Mouse (Mus musculus): ENCODE measurements around the gene Eps8l1.

Gene Eps8l1

DNA sequence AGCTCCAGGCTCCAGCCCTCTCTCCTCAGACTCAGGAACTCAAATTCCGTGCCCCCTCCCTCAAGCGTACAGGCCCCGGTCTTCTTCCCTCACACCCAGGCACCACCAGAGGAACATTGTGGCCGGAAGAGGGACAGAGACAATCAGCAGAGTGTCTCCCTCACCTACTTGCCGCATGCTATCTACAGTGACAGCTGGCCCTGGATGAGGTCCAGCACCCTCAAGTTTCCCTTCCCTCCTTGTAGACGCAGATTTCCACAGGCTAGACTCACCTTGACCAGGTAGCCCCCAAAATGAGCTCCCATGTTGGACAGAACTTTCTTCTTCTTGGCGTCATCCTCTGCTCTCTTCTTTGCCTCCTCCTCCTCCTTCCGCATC lies 48.3 kb downstream of the Eps8l1 start:
- no peak for DNase-seq (ENCODE audit: low read depth, low spot score)

DNA sequence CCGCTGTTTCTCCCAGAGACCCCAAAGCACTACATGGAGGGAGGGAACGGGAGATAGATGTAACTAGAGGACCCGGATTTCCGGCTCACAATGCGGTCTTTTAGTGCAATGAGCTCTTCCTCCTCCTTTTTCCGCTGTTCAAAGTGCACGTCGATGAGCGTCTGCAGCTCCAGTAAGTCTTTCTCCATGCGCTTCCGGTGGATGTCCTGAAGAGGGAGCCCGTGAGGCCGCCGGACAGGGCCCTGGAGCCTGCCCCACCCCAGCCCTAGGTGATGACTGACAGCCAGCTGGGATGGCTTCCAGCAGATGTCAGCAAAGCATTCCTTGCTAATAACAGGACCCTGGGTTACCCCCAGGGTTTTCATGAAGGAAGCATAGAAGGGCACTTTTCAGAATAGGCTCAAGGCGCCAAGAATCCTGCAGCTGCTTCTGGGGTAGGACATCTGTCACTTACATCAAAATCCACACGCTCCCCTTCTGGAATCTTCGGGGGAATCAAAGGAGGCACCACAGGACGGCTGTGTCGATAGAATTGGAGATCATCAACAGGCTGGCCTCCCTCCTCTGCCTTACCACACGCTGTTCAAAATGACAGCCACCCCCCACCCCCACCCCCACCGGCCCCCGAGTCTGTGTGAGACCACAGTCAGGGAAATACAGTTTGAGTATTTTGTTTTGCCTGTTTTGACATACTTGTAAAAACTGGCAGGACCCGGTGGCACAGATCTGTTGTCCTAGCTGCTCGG lies 49.6 kb downstream of the Eps8l1 start:
- DNase-seq (ENCODE audit: low read depth, low spot score) = peak; percentile 69

DNA sequence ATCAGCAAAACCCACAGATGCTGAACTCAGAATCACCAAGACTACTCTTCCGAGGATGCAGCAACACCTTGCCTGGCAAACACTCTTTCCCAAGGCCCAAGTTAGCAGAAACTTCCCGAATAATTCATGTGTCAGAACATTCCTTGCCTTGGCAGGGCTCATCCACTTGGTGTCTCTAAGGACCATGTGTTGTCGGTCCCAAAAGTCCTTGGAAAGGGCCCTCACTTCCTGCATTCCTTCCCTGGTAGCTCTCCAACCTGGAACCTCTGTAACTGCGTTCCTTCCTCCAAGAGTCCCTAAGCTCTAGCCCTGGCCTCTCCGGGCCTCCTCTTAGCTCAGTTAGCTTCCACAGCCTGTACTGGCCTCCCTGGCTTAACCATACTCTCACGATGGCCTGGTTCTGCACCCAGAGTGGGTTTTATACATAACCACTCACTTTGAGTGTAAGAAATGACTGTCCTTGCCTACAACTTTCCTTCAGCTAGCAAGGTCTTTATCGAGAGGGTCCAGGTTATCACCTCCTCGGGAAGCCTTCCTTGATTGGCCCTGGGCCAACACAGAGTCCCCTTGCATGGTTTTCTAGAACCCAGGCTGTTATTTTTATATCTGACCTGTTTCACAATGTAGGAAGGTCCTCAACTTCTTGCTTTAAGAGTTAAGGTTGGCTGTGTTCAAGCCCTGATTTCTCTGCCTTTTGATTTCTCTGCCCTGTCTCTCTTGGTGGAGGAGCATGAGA lies 51.2 kb downstream of the Eps8l1 start:
- DNase-seq (ENCODE audit: low read depth, low spot score) = no peak

DNA sequence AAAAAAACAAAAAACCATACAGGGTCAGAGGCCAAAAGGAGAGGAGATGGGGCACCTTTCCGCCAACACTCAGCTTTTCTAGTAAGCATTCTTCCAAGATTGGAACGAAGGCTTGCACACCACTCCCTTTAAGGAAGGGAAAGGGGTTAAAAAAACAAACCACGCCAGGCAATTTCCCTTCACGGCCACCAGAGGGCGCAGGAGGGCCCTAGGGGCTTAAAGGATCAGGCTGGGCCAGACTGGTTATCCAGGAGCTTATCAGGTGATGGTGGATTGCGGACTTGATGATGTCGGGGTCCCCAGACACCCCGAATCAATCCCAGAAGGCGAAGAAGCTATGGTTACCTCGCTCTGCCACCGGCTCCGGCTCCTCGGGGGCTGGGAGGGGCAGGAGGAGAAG lies 52.8 kb downstream of the Eps8l1 start:
- peak; percentile 55 for DNase-seq (ENCODE audit: low read depth, low spot score)

DNA sequence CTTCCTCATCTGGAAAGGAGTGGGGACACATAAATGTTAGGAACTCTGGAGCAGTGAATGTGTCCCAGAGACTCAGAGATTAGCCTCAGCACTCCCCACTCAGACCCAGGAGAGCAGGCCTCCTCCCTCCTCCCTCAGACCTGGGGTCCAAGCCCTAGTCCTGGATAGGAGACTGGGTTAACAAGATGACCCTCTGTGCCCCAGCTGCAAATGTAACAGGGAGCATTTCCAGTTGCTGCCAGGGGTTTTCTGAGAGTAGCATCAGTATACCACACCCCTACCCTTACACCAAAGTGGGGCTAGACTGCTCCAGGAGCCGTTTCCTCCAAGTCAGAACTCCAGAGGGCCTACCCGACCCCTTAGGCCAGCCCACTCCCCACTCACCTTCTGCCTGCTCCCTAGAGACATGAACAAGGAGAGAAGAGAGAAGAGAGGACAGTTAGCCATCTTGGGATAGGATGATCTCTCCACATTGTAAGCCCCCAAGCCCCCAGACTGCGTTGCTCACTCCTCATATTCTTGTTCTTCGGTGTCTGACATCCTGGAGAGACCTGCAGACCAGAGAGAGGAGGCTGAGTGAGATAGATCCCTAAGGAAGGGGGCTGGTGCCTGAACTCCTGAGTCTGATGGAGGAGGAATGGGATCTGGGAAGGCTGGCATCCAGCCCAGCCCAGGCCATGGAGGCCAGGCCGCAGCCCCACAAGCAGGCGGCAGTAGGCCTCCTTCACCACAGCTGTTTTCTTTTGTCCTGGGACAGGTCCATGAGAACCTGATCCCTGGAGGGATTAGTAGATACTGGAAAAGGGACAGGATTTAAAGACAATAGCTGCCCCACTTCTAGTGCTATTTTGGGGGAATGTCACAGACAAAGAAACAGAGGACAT lies 53.6 kb downstream of the Eps8l1 start:
- DNase-seq (ENCODE audit: low read depth, low spot score) = no peak

DNA sequence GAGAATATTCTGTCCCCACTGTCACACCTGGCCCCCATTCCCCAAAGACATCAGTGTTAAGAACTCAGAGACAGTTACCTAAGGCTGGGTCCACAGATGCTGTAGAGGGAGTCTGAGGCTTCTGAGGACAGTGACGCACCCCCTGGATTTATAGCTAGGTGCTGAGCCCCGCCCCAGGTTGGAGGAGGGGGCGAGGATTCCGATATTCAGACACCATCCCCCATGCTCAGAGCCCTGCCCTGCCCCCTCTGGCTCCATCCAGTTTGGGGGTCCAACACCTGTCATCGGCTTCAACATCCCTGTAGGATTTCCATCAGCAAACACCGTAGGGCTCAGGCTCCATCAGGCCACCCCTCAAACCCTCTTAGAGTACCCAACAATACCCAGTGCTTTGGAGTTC lies 55.4 kb downstream of the Eps8l1 start:
- DNase-seq (ENCODE audit: low read depth, low spot score) = no peak

DNA sequence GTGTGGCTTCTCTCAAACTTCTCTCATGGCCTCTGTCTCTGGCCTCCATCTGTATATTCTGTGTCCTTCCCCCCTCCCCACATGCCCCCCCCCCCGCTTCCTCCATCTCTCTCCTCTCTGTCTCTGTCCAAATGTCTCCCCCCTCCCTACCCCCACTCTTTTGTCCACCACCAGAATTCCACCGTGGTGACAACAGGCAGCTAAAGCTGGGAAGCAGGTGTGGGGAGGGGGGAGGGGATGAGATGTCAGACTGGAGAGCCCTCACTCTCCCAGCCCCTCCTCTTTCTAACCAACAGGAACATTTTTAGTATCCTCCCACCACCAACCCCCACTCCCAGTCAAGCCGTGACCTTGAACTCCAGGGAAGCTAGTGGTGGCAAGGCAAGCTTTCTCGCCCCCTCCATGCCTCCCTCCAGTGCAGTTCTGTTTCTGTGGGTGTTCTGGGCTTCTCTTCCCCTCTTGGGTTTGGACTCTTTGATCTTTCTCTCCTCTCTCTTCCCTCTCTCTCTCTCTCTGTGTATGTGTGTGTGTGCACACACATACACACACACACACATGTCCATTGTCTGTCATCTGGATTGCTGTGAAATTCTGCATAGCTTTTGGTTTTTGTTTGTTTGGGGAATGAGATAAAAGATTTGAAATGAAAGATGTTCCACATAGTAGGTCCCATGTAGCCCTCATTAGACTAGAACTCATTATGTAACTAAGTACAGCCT lies 56.0 kb downstream of the Eps8l1 start, which contains the start of gene Tnnt1:
Gene Tnnt1, minus strand, starts transcription at position 51 of the 719 bp plus-strand sequence.
- DNase-seq (ENCODE audit: low read depth, low spot score) = no peak

DNA sequence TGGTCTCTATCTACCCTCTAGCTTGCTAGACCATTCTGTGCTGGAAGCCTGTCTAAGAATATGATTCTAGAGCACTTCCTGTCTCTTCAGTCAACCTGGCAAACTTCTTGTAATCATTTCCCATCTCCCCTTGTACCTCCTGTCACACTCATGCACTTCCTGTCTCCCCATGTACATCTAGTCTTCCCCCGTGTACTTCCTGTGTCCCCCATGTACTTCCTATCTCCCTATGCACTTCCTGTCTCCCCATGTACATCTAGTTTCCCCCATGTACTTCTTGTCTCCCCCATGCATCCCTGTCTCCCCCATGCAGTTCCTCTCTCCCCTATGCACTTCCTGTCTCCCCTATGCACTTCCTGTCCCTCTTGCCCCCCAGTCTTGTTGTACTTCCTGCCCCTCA lies 58.0 kb downstream of the Eps8l1 start:
- no peak for DNase-seq (ENCODE audit: low read depth, low spot score)

DNA sequence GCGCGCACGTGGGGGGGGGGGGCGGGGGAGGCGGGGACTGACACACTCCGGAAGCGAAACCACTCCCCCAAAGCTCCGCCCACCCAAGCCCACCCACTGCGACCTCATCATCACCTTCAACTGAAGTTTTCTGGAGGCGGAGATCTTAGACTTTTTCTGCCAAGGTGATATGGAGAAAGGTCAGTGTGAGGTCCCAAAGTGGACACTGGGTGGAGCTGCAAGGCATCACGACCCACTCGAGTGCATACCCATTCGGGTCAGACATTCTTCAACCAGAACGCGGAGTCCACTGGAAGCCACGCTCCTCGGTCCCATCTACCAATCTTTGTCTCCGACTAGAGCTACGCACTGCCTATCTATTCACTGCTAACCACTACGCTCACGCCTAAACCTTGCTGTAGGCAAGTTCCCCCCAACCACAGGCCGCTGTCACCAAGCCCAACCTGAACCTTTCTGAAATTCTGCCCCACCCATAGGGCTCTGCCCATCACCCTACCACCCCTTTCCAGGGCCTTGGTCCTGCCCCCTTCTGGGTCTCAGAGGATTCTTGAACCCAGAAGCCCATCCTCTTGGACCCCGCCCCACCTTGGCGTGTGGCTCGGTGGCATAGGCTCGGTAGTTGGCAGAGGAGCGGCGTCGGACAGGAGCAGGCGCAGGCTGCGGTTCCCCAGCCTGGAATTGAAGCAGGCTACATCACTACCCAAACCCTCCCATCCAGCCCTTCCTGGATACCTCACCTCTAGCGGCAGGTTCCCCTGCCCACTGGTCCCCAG lies 60.9 kb downstream of the Eps8l1 start:
- no peak for DNase-seq (ENCODE audit: low read depth, low spot score)

DNA sequence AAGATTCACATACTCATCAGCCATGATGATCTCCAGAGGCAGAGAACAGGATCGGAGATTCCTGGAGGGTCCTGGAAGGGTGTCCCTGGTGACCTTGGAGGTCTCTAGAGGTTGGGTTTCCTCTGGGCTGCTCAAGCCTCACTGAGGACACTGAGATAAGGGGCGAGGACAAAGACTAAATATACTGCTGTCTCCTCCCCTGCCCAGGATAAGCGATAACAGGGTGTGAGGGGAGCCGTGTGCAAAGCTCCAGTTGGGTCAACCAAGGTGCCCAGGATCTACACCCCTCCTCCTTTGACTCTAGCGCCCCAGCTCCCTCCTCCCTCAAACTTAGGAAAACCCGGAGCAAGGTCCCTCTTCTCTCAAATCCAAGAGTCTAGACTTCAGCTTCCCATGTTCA lies 61.8 kb downstream of the Eps8l1 start:
- no peak for DNase-seq (ENCODE audit: low read depth, low spot score)

DNA sequence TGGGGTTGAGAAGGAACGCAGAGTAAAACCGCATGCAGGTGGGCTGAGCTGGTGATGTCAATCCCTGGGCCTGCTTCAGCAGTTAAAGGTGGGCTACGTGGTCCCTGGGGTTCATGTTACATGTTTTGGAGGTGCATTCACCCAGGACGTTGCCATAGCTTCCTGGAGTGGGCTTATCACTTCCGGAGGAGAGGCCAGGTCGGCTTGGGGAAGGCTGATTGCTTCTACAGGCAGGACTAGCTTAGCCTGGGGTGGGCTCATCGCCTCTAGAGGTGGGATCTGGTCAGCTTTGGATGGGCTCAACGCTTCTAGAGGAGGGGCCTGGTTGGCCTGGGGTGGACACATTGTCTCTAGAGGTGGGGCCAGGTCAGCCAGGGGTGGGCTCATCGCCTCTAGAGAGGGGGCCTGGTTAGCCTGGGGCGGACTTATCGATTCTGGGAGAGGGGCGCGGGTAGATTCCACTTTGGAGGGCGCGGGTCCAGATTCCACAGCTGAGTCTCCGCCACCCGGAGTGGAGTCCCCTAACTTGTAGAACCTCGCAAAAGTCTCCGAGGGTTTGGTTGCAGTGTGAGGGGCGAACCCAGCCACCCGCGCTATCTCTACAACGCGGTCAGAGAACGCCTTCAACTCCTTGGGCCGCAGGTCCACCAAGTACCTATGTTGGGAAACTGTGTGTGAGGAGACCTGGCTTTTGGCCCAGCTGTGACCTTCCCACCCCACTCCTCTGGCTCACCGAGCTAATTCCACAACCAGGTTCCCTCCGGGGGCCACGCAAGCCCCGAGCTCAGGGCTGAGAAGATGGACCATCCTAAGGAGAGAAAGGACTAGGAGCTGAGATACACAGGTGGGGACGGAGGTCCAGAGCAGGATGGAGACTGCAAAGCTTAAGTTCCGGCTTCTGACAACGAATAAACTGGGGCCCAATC lies 63.0 kb downstream of the Eps8l1 start:
- DNase-seq (ENCODE audit: low read depth, low spot score) = no peak

DNA sequence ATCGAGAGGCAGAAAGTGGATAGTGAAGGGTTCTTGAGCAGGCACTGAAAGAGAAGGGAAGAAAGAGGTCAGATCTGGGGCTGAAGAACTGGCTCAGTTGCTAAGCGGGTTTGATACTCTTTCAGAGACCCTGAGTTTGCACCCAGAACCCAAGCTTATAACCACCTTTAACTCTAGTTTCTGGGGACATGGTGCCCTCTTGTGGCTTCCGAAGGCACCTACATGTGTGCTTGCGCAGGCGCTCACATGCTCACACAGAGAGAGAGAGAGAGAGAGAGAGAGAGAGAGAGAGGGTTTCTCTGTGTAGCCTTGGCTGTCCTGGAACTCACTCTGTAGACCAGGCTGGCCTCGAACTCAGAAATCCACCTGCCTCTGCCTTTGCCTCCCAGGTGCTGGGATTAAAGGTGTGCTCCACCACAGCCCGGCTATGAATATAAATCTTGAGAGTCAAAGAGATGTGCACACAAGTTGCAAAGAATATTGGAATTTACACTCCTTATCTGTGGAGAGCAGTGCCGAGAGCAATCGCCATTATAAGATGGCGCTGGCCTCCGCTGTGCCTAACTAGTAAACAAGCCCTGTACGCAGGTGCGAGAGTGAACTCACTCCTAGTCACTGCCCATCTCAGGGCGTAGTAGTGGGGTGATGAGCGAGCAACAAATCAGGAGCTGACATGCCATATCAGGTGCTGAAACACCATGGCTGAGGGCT lies 63.9 kb downstream of the Eps8l1 start, which contains the start of gene Tnni3:
Gene Tnni3, minus strand, starts transcription at position 18 of the 711 bp plus-strand sequence.
- peak; percentile 85 for DNase-seq (ENCODE audit: low read depth, low spot score)

DNA sequence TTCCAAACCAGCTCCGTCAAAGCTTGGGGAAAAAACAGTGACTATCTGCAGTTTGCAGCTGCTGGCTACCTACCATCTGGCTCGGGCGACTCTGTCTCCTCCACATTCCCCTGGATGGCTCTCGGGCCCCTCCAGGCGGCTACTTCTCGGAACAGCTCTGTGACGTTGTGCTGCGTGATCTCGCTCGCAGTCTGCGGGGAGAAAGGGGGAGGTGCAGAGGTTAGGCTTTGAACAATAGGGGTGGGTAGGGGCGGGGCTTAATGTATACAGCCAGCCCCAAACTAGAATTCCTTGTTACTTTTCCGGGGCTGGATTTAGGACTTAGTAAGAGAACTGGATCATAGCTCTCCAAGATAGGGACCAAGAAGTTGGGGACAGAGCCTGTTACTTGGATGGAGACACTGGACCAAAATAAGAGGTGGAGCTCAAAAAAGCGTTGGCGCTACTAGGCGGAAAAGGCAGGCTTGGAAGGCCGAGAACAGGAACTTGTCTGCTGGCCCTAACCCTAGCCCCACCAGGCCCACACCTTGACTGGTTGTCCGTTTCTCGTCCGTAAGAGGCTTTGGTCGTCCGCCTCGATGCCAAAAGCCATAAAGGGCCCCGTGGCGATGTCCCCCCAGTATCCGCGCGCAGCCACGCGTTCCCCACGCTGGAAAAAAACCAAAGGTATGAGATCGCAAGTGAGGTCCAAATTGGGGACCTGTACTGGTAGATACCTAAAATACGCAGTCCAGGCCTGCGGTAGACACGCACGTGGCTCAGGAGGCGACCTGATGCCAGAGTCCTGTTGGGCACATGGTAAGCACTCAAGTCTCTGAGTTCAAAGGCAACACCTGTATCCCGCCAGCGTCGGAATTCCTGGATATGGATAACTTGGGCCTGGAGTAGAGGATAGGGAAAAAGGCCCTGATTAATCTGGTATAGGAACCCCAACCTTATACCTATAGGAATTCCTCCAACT lies 66.1 kb downstream of the Eps8l1 start:
- DNase-seq (ENCODE audit: low read depth, low spot score) = peak; percentile 95

DNA sequence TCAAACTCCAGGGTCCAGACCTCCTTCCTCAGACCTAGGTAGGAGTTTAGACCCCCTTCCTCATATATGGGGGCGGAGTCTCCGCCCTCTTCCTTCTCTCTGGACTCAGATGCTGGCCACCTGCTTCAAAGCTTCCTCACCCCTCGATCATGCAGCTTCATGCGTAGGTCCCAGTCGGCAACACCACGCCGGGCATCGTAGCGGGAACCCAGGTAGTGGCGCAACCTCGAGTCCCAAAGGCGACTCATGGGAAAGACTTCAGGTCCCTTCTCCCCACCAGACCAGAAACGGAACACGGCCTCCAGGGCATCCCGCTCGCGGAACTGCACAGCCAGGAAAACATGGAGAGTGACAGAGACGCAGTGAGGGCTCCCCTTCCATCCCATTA lies 66.8 kb downstream of the Eps8l1 start:
- no peak for DNase-seq (ENCODE audit: low read depth, low spot score)

Data from brain, adult 2 months (tissue).